Mouse (Mus musculus): ENCODE measurements around the gene Slc36a3. TPM values are rescaled to one million over a fixed set of nuclear protein-coding genes. Genes with fewer than 3 reads are reported as not detected.

Gene Slc36a3
- polyA plus RNA-seq, 1 experiment from 2014 or later: not detected

DNA sequence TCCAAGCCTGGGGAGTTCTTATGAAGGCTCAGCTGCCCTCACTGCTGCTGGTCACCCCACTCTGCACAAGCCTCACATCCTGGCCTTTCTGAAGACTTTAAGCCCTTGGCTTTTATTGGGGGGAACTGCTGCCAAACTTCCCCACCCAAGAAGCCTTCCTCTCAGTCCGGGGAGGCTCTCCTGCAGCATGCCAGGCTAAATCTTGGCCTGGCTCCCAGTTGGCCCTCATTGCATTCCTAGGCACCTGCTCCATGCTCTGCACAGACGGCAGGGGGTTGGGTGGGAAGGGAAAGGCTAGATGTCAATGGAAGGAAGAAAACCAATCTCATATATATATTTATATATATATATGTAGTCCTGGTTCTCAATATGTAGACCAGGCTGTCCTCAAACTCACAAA lies 75.9 kb downstream of the Slc36a3 start:
- no peak overlapping the region for H3K4me3 ChIP-seq (ENCODE audit: low read depth, low read length)
- TF ChIP-seq CTCF (IDR thresholded peaks at IDR 0.05; ENCODE audit: low read depth): no peak
- TF ChIP-seq EP300 (IDR thresholded peaks at IDR 0.05; ENCODE audit: low read depth): no peak
- peaks cover 22% of the 10 kb centered on the region for H3K4me1 ChIP-seq (ENCODE audit: insufficient read depth)
- WGBS (ENCODE audit: insufficient replicate concordance): 67% methylated on average over 2 of the region's 2 CpGs
- no peak overlapping the region for H3K27ac ChIP-seq (ENCODE audit: low read depth)
- no peaks in the 10 kb centered on the region for H3K36me3 ChIP-seq (replicated peaks; ENCODE audit: insufficient read depth, low read length)
- ATAC-seq (no peak), DNase-seq (no peak)
- no peak overlapping the region for H3K4me2 ChIP-seq (ENCODE audit: low read depth, low read length)
- H3K9me3 ChIP-seq (ENCODE audit: low read length): no peaks in the 10 kb centered on the region
- H3K27me3 ChIP-seq (ENCODE audit: insufficient read depth, low read length): no peaks in the 10 kb centered on the region
- no peak overlapping the region for H3K9ac ChIP-seq (replicated peaks)

Other genes starting within 250 kb of the Slc36a3 start
- 29.7 and 30.4 TPM in 2 replicates for gene Gpx3, start 249.3 kb downstream of the Slc36a3 start, polyA plus RNA-seq (2015; fragmentation: Nextera tagmentation; extraction: Ambion mirVana)
- gene Tnip1, start 188.8 kb downstream of the Slc36a3 start, polyA plus RNA-seq (2015; fragmentation: Nextera tagmentation; extraction: Ambion mirVana): 5.2 and 5.3 TPM in 2 replicates
- 47.5 and 47.7 TPM in 2 replicates for gene Anxa6, start 118.3 kb downstream of the Slc36a3 start, polyA plus RNA-seq (2015; fragmentation: Nextera tagmentation; extraction: Ambion mirVana)
- 1.3 and 1.6 TPM in 2 replicates for gene Ccdc69, start 73.6 kb downstream of the Slc36a3 start, polyA plus RNA-seq (2015; fragmentation: Nextera tagmentation; extraction: Ambion mirVana)
- 28.7 and 31.6 TPM in 2 replicates for gene Gm2a, start 53.6 kb downstream of the Slc36a3 start, polyA plus RNA-seq (2015; fragmentation: Nextera tagmentation; extraction: Ambion mirVana)
- gene Slc36a2, start 33.4 kb upstream of the Slc36a3 start, polyA plus RNA-seq (2015; fragmentation: Nextera tagmentation; extraction: Ambion mirVana): 5.7 and 6.7 TPM in 2 replicates
- 1.0 and 1.7 TPM in 2 replicates for gene Slc36a1, start 52.6 kb upstream of the Slc36a3 start, polyA plus RNA-seq (2015; fragmentation: Nextera tagmentation; extraction: Ambion mirVana)
- gene Fat2, start 184.9 kb upstream of the Slc36a3 start, polyA plus RNA-seq (2015; fragmentation: Nextera tagmentation; extraction: Ambion mirVana): not detected in 2 replicates